Mouse (Mus musculus) kidney, adult 8-10 months (tissue): Measurements from ENCODE around the gene Whrn.

Experiments used
- DNase-seq, 2 experiments: peaks; one replicate each; pipeline ENCODE4 v3.0.0; 2022

Gene Whrn

GRCm38 (mm10) chr4:63374331-63374730, 121.5 kb downstream of the Whrn start:
- no peak for DNase-seq

GRCm38 (mm10) chr4:63373404-63373803, 122.4 kb downstream of the Whrn start:
- no peak for DNase-seq

GRCm38 (mm10) chr4:63371890-63372289, 123.9 kb downstream of the Whrn start:
- peak in 1 of 2 experiments; percentile 29 for DNase-seq

- no peak for DNase-seq
These were observed 124.9 kb downstream of the Whrn start for GRCm38 (mm10) chr4:63370897-63371296.

GRCm38 (mm10) chr4:63368577-63368976, 127.2 kb downstream of the Whrn start:
- peak; percentile 59 to 87 for DNase-seq
